Mouse (Mus musculus): ENCODE measurements around the gene Ptprt. TPM values are rescaled to one million over a fixed set of nuclear protein-coding genes. Genes with fewer than 3 reads are reported as not detected.

The Ptprt gene
- polyA plus RNA-seq, 2 experiments from 2014 or later, result not detected

- ATAC-seq, result no peak
Observed at GRCm38 (mm10) chr2:161657046-161657445, 1003.9 kb downstream of the Ptprt start.

- no peak for ATAC-seq
Observed at GRCm38 (mm10) chr2:161656632-161657031, 1004.3 kb downstream of the Ptprt start.

- ATAC-seq, result no peak
Observed at GRCm38 (mm10) chr2:161640805-161641204, 1020.1 kb downstream of the Ptprt start.

DNA sequence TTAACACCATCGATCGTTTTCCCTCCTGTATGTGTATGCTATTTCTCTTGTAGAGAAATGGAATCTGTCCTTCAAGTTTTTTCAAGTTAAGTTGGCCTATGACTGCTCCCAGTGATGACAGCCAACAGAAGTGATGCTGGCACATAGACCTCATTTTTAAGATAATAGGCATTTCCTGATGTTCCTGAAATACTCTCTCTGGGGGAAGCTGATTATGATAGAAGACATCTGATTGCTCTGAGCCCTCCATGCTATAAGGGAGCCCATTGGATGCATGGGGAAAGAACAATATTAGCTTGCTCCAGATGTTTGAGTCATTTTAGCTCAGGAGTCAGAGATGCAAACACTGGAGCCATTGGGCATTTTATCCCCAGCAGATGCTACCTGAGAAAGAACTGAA is 1026.9 kb downstream of the Ptprt start:
- no peak for ATAC-seq

- no peak for ATAC-seq
Observed at GRCm38 (mm10) chr2:161625896-161626295, 1035.1 kb downstream of the Ptprt start.

DNA sequence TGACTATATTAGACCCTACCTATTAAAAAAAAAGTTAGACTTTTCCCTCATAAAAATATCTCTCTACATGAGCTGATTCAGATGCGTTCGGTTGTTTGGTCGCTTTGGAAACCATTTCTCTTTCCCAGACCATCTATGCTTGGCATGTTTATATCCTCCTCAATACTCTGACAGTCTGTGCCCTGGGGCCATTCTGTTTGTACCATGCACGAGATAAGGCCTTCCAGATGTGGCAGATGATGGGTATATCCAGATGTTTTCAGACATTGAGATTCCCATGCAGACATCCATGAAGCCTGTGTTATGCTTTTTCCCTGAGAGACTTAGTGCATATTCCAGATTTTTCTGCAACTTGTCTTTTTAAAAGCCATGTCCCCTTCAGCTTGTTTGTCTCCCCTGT is 1052.5 kb downstream of the Ptprt start:
- no peak for ATAC-seq

- no peak for ATAC-seq
Observed at GRCm38 (mm10) chr2:161607372-161607771, 1053.6 kb downstream of the Ptprt start.

- no peak for ATAC-seq
Observed at GRCm38 (mm10) chr2:161600206-161600808, 1060.6 kb downstream of the Ptprt start.

- no peak for ATAC-seq
Observed at GRCm38 (mm10) chr2:161593391-161594152, 1067.4 kb downstream of the Ptprt start.

GRCm38 (mm10) chr2:161574401-161574800 is 1086.5 kb downstream of the Ptprt start:
- ATAC-seq, result no peak

DNA sequence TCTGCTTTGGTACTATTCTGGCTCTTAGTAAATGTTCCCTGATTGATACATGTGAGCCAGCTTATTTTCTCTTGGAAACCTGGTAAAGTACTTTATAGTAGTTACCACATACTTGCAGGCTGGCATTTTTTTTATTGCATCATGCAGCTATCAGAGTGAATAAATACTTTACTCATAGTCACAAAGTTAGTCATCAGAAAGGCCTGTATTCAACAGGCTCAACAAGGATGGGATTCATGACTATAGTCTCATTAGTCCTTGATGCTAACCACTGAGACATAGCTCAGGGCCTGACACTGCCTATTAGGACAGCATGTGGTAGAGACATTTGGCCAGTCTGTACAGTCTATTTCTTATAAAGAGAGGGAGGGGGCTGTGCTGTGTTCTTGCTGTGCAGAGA is 1088.7 kb downstream of the Ptprt start:
- ATAC-seq, result no peak

DNA sequence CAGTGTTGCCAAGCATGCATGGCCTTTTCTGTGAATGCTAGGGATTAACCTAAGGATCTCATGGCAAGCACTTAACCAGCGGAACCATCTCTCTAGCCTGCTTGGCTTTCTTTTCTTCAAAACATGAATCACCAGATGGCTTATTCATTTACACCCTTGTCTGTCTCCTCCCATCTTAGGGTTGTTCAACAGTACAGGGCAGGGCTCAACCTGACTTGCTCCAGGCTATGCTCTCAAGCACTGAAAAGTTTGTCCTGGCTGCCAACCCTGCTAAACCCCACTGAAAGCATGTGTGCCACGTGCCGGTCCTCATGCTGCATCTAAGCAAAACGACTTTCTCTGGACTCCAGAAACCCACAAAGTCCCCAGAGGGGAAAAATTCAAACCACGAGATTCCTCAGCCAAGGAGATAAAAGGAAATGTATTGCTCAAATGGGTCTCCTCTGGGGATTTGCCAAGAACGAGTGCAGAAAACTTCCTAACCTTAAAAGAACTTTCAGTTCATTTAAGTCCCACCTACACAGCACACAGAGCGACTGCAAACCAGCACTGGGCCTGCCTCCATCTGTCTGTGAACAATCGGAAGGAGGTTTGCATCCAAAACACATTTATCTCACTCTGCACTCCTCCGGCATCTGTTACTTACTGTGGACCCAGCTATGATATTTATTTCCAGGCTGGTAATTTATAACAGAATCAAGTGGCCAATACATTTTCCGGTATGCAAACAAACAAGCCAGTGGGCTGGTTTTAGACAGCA is 1090.5 kb downstream of the Ptprt start:
- no peak for ATAC-seq

DNA sequence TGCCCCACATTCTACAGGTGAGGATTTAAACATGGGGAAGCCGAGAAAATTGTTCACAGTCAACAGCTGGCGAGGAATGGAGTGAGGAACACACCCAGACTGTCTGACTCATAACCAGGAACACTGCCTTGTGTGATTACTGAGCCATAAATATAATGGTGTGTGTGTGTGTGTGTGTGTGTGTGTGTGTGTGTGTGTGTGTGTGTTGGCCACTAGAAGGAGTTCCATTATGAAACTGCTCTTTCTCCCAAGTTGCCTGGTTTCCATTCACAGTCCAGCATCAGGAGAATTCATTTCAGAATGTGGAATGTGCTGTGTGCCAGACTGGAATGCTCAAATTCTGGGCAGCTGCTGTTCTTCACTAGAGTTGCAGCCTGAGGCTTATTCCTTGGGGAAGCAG is 1099.4 kb downstream of the Ptprt start:
- ATAC-seq, result no peak

GRCm38 (mm10) chr2:161557874-161558273 is 1103.1 kb downstream of the Ptprt start:
- no peak for ATAC-seq

DNA sequence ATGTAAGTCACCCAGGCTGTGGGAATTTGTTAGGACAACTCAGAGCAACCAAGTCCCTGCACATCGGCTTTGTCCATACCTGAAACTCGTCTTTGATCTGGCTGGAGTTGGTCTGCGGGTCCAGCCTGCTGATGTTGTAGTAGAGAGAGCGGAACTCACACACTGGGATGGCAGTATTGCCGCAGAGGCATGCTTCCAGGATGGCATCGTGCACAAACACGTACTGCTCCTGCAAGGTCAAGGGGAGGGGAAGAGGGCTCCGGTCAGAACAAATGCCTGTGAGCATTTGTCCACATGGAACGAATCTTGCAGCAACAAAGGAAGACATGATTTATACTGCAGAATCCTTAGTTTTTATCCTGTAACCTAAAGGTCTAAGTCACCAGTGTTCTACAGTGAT is 1107.3 kb downstream of the Ptprt start:
- ATAC-seq, result no peak

- no peak for ATAC-seq
Observed at GRCm38 (mm10) chr2:161552011-161552410, 1108.9 kb downstream of the Ptprt start.

- no peak for ATAC-seq
Observed at GRCm38 (mm10) chr2:161549577-161549976, 1111.4 kb downstream of the Ptprt start.

- ATAC-seq, result no peak
Observed at GRCm38 (mm10) chr2:161547318-161547717, 1113.6 kb downstream of the Ptprt start.

GRCm38 (mm10) chr2:161545406-161545805 is 1115.5 kb downstream of the Ptprt start:
- no peak for ATAC-seq

DNA sequence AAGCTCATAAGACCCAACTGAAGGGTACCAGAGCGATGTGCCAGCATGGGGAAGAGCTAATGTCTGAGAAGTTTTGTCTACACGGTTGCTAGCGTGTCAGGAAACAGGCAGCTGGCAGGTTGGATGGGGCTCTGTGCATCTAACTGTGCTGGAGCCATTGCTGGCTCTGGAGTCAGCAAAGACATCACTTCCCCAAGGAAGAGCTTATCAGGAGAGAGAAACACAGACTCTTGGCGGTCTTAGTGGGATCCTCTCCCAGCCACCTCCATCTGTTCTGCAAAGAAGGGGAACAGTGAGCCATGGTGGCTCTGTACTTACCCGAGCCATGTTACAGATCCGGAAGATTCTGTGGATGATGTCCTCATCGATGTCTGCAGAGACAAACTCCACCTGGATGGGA is 1126.8 kb downstream of the Ptprt start:
- ATAC-seq, result no peak

DNA sequence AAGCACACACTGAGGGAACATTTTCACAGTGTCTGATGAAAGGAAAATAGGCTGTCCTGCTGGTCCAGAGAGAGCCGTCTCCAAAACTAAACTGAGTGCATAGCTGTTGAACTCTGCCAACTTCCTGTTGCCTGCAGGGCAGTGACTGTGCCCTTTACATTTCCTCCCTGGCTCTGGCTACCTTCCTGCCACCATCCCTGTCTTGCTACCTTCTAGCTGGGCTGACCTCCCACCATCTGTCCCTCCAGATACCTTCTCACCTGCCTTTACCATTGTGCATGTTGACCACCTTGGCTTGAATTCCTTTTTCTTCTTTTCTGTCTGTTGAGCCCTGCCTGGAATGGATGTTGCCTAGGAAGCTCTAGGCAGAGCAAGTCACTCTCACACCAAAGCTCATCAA is 1133.8 kb downstream of the Ptprt start:
- no peak for ATAC-seq

DNA sequence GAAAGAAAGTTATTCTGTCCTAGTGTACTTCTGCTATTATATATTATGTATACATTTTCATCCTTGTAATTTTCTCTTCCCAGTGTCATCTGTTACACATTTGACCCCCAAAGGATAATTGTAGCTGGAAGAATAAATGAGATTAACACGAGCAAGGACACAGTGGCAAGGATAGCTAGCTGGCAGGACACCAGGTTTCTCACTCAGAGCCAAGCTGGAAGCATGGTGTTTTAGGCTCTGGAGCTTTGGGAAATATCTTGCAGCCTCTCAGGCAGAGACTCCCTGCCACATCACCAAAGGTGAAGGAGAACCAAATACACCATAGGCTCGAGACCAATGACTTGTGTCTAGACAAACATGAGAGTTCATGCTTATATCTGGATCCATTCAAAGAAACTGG is 1141.3 kb downstream of the Ptprt start:
- no peak for ATAC-seq

GRCm38 (mm10) chr2:161516921-161517320 is 1144.0 kb downstream of the Ptprt start:
- no peak for ATAC-seq

GRCm38 (mm10) chr2:161513256-161513655 is 1147.7 kb downstream of the Ptprt start:
- ATAC-seq, result no peak

Measured in activated CD4-positive, CD25-positive, alpha-beta regulatory T cell, adult 4 months (primary cell).